Mouse (Mus musculus) B cell, adult 2 months (primary cell): ENCODE measurements around the gene Atg7.

Experiments
- DNase-seq, 2 experiments: peaks; one replicate each; pipeline ENCODE4 v3.0.0; 2022

Gene Atg7

GRCm38 (mm10) chr6:114857996-114858721 lies 215.3 kb downstream of the Atg7 start:
- no peak for DNase-seq

GRCm38 (mm10) chr6:114858722-114859053 lies 215.8 kb downstream of the Atg7 start:
- DNase-seq: no peak

GRCm38 (mm10) chr6:114860677-114861568 lies 218.0 kb downstream of the Atg7 start:
- DNase-seq: no peak

GRCm38 (mm10) chr6:114861591-114861990 lies 218.7 kb downstream of the Atg7 start:
- no peak for DNase-seq

GRCm38 (mm10) chr6:114862046-114862445 lies 219.1 kb downstream of the Atg7 start:
- no peak for DNase-seq

GRCm38 (mm10) chr6:114863501-114863900 lies 220.6 kb downstream of the Atg7 start:
- DNase-seq: no peak

GRCm38 (mm10) chr6:114864421-114864820 lies 221.5 kb downstream of the Atg7 start:
- DNase-seq: no peak

GRCm38 (mm10) chr6:114866078-114866477 lies 223.2 kb downstream of the Atg7 start:
- no peak for DNase-seq

- DNase-seq: no peak
Measured at GRCm38 (mm10) chr6:114866619-114867018, 223.7 kb downstream of the Atg7 start.

GRCm38 (mm10) chr6:114868656-114869055 lies 225.8 kb downstream of the Atg7 start:
- DNase-seq: no peak

GRCm38 (mm10) chr6:114869501-114870076 lies 226.7 kb downstream of the Atg7 start:
- DNase-seq: no peak

GRCm38 (mm10) chr6:114871010-114871660 lies 228.2 kb downstream of the Atg7 start:
- DNase-seq: no peak

- no peak for DNase-seq
Measured at GRCm38 (mm10) chr6:114873808-114874137, 230.9 kb downstream of the Atg7 start.

- DNase-seq: peak; percentile 27 to 28
Measured at GRCm38 (mm10) chr6:114874138-114874928, 231.4 kb downstream of the Atg7 start.

- peak; percentile 77 to 80 for DNase-seq
Measured at GRCm38 (mm10) chr6:114875018-114875558, 232.2 kb downstream of the Atg7 start.

- no peak for DNase-seq
Measured at GRCm38 (mm10) chr6:114876033-114876432, 233.1 kb downstream of the Atg7 start.

GRCm38 (mm10) chr6:114876546-114876945 lies 233.6 kb downstream of the Atg7 start:
- DNase-seq: no peak

GRCm38 (mm10) chr6:114878841-114879520 lies 236.1 kb downstream of the Atg7 start:
- no peak for DNase-seq

- no peak for DNase-seq
Measured at GRCm38 (mm10) chr6:114880798-114881197, 237.9 kb downstream of the Atg7 start.

GRCm38 (mm10) chr6:114882212-114882611 lies 239.3 kb downstream of the Atg7 start:
- no peak for DNase-seq

- no peak for DNase-seq
Measured at GRCm38 (mm10) chr6:114882675-114883074, 239.8 kb downstream of the Atg7 start.
